Mouse (Mus musculus) megakaryocyte, embryonic 14.5 days (primary cell): ENCODE data around the gene Gse1. TPM values are rescaled to one million over a fixed set of nuclear protein-coding genes. Genes with fewer than 3 reads are reported as not detected.

ENCODE experiments used
- H3K27me3 ChIP-seq: replicated peaks from 2 replicates; pipeline ENCODE3; 2012; ENCODE audit warnings: inconsistent platforms
- H3K36me3 ChIP-seq: replicated peaks from 2 replicates; pipeline ENCODE3; 2012; ENCODE audit warnings: low read length, inconsistent platforms, mixed read lengths
- H3K4me1 ChIP-seq: 2 replicates; pipeline ENCODE4 v1.6.1; 2012; ENCODE audit warnings: inconsistent platforms
- H3K4me3 ChIP-seq: replicated peaks from 2 replicates; pipeline ENCODE3; 2012; ENCODE audit warnings: moderate library complexity, mild to moderate bottlenecking, inconsistent platforms
- H3K9me3 ChIP-seq: 2 replicates; pipeline ENCODE4 v1.6.1; 2012; ENCODE audit warnings: inconsistent platforms
- FLI1 ChIP-seq: IDR thresholded peaks from 2 replicates; pipeline ENCODE4 v1.6.1; 2012; ENCODE audit warnings: low read length, inconsistent platforms, mixed read lengths
- GATA1 ChIP-seq: IDR thresholded peaks from 3 replicates; pipeline ENCODE4 v1.6.1; 2012; ENCODE audit warnings: mixed read lengths, low read length, inconsistent platforms, borderline replicate concordance
- polyA plus RNA-seq: library from polyadenylated mRNA; stranded (reverse); fragments of >175 nt; gene quantifications from 2 replicates; pipeline ENCODE4 v1.2.3, GENCODE M21; 2012; ENCODE audit warnings: low replicate concordance; ENCODE audit not compliant: insufficient read depth

The Gse1 gene
- polyA plus RNA-seq, 1 experiment = 163 TPM

DNA sequence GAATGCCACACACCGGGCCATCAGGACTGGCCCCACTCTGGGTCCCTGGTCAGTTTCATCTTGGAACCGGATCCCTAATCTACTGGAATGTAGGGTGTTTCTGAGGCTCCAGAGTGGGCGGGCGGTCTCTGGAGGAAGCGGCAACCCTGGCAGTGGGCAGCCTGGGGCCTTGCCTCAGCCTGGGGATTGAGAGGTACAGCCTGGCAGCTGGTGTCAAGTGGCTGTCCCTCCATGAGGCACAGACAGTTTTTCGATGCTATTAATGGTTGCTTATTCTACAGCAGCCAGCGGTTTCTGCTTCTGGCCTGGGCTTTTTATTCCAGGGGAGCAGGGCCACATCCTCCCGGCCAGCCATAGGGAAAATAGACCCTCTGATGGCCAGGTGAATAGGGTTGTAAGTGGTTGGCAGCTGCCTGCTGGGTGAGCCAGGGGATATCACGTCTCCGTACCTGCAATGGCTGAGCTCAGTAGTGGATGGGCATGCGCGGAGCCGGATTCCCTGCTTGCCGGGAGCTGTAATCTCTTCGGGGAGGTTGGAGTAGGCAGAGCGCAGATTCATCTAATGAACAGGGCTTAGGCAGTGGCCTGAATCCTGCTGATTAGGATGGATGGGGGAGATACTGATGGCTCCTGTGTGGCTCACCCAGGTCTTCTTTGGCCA, 22.6 kb downstream of the Gse1 start:
- no peaks in the 10 kb centered on the region for H3K4me1 ChIP-seq
- H3K36me3 ChIP-seq = no peaks in the 10 kb centered on the region
- TF ChIP-seq GATA1 = no peak
- TF ChIP-seq FLI1 = no peak
- no peak overlapping the region for H3K4me3 ChIP-seq
- H3K27me3 ChIP-seq = peaks cover 69% of the 10 kb centered on the region
- H3K9me3 ChIP-seq = peaks cover 10% of the 10 kb centered on the region

DNA sequence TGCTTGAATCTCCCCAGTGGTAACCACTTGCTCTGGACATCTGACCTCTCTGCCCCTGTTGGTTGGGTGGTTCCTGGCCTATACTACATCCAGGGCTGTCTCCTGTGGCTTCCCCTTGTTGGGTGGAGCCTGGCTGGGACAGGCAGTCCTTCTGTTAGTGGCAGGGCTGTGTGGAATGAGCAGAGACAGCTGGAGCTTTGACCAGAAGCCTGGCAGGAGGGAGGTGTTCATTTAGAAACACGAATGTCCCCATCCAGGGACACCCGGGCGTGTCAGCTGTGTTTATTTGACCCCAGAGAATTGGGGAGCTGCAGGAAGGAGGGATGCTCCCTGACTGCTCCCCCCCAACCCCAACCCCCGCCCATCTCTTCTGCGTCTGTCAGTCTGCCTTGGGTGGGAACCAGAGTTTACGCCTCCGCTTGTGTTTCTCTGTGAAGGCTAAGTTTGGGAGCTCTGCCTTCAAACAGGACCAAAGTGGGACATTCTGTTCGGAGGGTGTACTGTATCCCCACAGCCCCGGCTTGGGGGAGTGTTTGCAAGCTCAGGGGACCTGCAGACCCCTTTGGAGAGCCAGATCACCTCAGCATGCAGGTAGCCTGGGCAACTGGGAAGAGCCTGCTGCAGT, 23.3 kb downstream of the Gse1 start:
- Histone ChIP-seq H3K4me3 (no peak overlapping the region), H3K36me3 (no peaks in the 10 kb centered on the region), H3K9me3 (peaks cover 10% of the 10 kb centered on the region), H3K4me1 (no peaks in the 10 kb centered on the region), H3K27me3 (peaks cover 69% of the 10 kb centered on the region)
- TF ChIP-seq GATA1 = no peak
- no peak for TF ChIP-seq FLI1

DNA sequence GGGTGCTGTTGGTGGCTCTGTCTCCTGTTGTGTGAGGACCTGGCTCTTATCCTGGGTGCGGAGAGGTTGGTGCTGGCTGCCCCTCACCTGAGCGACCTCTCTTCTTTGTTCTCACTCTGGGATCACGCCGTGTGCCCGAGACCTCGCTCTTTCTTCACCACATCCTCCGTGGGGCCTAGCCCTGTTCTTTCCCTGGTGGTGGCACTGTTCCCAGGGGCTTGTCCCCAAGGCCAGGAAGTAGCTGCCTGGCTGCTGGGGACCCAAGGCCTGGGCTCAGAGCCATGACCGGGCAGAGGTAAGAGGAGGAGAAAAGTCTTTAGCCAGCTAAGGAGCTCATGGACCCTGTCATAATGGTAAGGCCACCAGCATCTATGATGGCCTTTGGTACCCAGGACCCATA, 25.4 kb downstream of the Gse1 start:
- no peaks in the 10 kb centered on the region for H3K9me3 ChIP-seq
- H3K36me3 ChIP-seq = no peaks in the 10 kb centered on the region
- TF ChIP-seq GATA1 = no peak
- no peak overlapping the region for H3K4me3 ChIP-seq
- H3K4me1 ChIP-seq = no peaks in the 10 kb centered on the region
- H3K27me3 ChIP-seq = peaks cover 79% of the 10 kb centered on the region

DNA sequence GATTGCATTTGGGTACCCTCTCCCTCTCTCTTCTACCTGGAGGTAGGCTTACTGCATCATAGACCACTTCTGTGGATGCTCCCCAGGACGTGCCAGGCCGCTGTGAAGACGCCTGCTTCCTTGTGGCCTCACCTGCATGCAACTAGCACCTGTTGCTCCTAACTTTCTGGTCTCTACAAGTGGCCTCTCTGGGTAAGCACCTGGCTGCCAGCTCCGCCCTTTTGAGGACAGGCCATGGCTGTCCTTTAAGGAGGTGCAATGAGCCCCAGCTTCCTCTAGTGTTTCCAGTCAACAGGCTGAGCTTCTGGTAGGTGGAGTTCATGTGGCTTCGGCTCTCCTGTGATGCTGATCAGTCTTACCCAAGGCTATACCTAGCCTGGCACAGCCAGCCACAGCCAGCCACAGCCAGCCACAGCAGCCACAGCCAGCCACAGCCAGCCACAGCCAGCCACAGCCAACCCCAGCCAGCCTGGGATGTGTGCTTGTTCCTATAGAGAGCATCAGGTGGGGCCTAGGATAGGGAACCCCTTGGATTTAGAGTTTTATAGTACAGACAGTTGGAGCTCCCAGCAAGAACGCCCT, 27.2 kb downstream of the Gse1 start:
- H3K4me1 ChIP-seq = peaks cover 7% of the 10 kb centered on the region
- H3K9me3 ChIP-seq = no peaks in the 10 kb centered on the region
- H3K27me3 ChIP-seq = peaks cover 88% of the 10 kb centered on the region
- TF ChIP-seq GATA1 = no peak
- no peak for TF ChIP-seq FLI1
- no peak overlapping the region for H3K4me3 ChIP-seq
- H3K36me3 ChIP-seq = no peaks in the 10 kb centered on the region

DNA sequence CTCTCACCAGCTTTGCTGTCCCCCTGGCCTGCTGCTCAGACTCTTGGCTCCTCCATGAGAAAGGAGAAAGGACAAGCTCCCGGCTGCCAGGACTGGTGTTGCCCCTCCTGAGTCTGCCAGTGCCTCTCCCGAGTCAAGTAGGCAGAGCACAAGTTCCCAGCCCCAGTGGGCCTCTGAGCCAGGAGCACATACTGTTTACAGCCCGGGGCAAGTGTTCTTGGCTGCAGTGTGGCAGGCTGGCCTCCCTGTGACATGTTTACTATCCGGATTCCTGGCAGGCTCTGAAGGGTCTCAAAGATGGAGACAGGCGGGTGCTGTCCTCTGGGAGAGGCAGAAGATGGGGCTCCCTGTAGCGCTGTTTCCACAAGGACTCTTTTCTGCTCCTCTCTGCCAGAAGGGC, 28.7 kb downstream of the Gse1 start:
- Histone ChIP-seq H3K4me1 (peaks cover 7% of the 10 kb centered on the region), H3K9me3 (no peaks in the 10 kb centered on the region), H3K4me3 (no peak overlapping the region), H3K27me3 (peaks cover 87% of the 10 kb centered on the region), H3K36me3 (no peaks in the 10 kb centered on the region)
- no peak for TF ChIP-seq GATA1
- TF ChIP-seq FLI1 = no peak

DNA sequence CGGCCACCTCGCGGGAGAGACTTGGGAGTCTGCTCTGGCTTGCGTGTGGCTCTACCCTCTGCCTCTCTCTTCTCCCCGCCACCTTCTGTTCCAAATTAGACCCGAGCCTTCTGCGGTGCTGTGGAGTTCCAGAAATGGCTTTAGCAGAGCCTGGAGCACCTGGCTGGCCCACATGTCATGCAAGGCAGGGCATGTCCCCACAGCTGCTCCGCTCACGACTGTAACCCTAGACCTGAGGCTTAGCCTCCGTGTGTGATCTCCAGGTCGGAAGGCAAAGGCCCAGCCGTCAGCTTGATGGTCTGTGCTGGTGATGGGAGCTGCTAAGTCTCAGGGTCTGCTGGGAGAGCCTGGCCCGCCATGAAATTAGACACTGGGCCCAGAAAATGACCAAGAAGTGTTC, 30.9 kb downstream of the Gse1 start:
- Histone ChIP-seq H3K4me1 (peaks cover 7% of the 10 kb centered on the region), H3K36me3 (no peaks in the 10 kb centered on the region), H3K4me3 (no peak overlapping the region), H3K27me3 (peaks cover 93% of the 10 kb centered on the region), H3K9me3 (no peaks in the 10 kb centered on the region)
- TF ChIP-seq FLI1 (no peak), GATA1 (no peak)

DNA sequence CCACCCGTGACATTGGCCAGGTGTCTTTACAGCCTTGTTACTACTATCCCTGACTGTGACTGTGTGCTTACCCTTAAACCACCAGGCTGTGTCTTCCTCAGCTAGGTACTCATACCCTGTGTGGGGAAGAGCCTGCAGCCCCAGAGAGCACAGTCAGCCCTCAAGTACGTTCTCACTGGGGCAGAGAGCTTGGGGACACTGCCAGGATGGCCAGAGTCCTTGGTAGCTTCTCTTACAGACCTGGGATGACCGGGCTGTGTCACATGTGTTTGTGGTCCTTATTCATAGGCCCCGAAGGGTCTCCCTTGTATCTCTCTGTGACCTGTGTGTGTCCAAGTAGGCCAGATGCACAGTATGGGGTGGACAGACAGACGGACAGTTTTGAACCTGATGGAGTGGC, 32.4 kb downstream of the Gse1 start:
- peaks cover 94% of the 10 kb centered on the region for H3K27me3 ChIP-seq
- peaks cover 20% of the 10 kb centered on the region for H3K4me1 ChIP-seq
- H3K36me3 ChIP-seq = no peaks in the 10 kb centered on the region
- no peak overlapping the region for H3K4me3 ChIP-seq
- no peaks in the 10 kb centered on the region for H3K9me3 ChIP-seq
- TF ChIP-seq GATA1 (no peak), FLI1 (no peak)

DNA sequence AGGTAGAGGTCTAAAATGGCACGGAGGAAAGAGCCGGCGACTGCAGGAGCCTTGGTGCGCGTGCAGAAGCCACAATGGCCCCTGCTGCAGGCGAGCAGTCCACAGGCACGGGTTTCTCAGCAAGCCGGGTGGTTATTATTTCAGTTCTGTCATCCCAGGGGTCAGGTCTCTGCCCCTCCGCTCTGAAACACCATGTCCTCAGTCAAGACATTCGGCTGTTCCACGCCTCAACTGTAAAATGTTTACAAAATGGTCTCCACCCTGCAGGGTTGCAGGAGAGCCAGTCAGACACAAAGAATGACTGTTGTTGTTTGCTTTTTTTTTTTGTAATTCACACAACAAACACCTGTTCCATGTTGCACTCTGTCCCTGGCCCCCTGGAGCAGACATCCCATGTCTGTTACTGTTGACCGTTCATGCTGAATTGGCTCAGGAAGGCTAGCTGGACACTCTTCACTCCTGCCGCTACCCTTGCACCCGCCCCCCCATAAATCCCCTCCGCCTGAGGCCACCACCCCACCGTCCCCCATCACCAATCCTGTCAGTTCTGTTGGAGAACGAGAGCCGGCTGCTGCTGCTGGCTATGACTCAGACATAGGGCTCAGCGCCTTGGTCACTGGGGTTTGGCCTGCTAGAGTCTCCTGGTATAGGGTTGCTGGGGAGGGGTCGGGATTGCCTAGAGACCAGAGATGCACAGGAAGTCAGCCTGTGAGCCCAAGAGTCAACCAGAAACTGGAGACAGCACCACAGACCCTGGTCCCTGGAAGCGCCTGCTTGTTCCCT, 33.3 kb downstream of the Gse1 start:
- H3K4me3 ChIP-seq = no peak overlapping the region

DNA sequence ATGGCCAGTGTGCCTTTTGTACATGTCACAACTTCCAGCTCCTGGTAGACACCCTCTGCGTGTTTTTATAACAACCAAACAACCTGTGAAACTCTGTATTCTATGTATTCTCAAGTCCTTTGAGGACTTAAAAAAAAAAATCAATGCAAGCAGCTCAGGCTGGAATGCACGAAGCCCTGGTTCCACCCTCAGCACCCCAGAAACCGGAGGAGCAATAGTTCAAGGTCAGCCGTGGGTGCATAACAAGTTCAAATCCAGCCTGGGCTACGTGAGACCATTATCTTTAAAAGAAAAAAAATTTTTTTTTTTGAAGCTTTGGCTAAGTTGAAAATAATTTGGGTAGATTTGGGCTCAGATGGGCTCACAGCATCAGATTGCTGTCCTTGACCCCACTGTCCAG, 35.6 kb downstream of the Gse1 start:
- no peak overlapping the region for H3K4me3 ChIP-seq
- H3K9me3 ChIP-seq = no peaks in the 10 kb centered on the region
- peaks cover 95% of the 10 kb centered on the region for H3K27me3 ChIP-seq
- peaks cover 25% of the 10 kb centered on the region for H3K4me1 ChIP-seq
- no peaks in the 10 kb centered on the region for H3K36me3 ChIP-seq
- TF ChIP-seq FLI1 = no peak
- no peak for TF ChIP-seq GATA1

More for the DNA sequence above, 33.3 kb downstream of the Gse1 start:
- Histone ChIP-seq H3K36me3 (no peaks in the 10 kb centered on the region), H3K27me3 (peaks cover 93% of the 10 kb centered on the region), H3K4me1 (peaks cover 21% of the 10 kb centered on the region), H3K9me3 (no peaks in the 10 kb centered on the region)
- TF ChIP-seq FLI1 (no peak), GATA1 (no peak)

DNA sequence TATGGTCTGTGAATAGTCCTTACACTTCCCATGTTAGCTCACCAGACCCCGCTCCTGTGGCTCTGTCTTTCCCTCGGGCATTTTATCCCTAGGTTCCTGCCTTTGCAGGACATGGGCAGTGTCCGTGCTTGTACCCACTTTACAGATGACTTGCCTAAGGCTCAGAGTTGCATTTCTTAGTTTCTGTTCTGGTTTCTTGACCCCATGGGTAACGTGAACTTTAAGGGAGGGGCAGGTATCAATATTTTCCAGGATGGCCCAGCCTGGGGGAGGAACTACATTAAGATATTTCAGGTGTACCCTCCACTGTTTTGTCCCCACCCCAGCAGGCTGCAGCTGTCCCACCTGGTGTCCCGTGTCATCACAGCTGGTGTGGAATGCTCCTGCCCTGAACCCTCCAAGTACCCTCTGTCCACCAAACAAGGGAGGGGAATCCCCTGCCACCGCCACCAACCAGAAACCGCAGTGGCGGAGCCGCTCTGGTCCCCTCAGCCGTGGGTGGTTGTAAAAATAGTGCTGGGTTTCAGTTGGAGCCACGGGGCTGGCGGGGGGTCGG, 36.2 kb downstream of the Gse1 start:
- Histone ChIP-seq H3K36me3 (no peaks in the 10 kb centered on the region), H3K9me3 (no peaks in the 10 kb centered on the region), H3K27me3 (peaks cover 94% of the 10 kb centered on the region), H3K4me1 (peaks cover 25% of the 10 kb centered on the region), H3K4me3 (no peak overlapping the region)
- no peak for TF ChIP-seq FLI1
- no peak for TF ChIP-seq GATA1
